Mouse (Mus musculus) intestine, postnatal 0 days (tissue): ENCODE results near the gene Flywch1. TPM values are rescaled to one million over a fixed set of nuclear protein-coding genes. Genes with fewer than 3 reads are reported as not detected.

Source experiments
- ATAC-seq: fragments of 200-750 bp; cut with Nextera tagmentation; 2 replicates; pipeline ENCODE4 v1.8.0; 2017; ENCODE audit warnings: mild to moderate bottlenecking, moderate TSS enrichment, moderate library complexity
- H3K27ac ChIP-seq: fragments of 300-500 bp; sonication (generic); 2 replicates; pipeline ENCODE4 v1.5.1; 2014; ENCODE audit warnings: mild to moderate bottlenecking, low read depth, low read length, moderate library complexity
- H3K27me3 ChIP-seq: fragments of 300-500 bp; sonication (generic); replicated peaks from 2 replicates; pipeline ENCODE4 v1.6.1; 2014; ENCODE audit warnings: low read length, mixed read lengths; ENCODE audit not compliant: control insufficient read depth, insufficient read depth
- H3K36me3 ChIP-seq: fragments of 300-500 bp; sonication (generic); 2 replicates; pipeline ENCODE4 v1.6.1; 2014; ENCODE audit warnings: mild to moderate bottlenecking, moderate library complexity; ENCODE audit not compliant: control insufficient read depth, insufficient read depth
- H3K4me1 ChIP-seq: fragments of 300-500 bp; sonication (generic); replicated peaks from 2 replicates; pipeline ENCODE4 v1.6.1; 2014; ENCODE audit warnings: antibody characterized with exemption, low read length, mixed read lengths; ENCODE audit not compliant: control insufficient read depth, insufficient read depth
- H3K4me2 ChIP-seq: fragments of 300-500 bp; sonication (generic); replicated peaks from 2 replicates; pipeline ENCODE4 v1.6.1; 2014; ENCODE audit warnings: low read depth, mild to moderate bottlenecking, moderate library complexity
- H3K4me3 ChIP-seq: fragments of 300-500 bp; sonication (generic); 2 replicates; pipeline ENCODE4 v1.5.1; 2014; ENCODE audit warnings: low read depth, low read length
- H3K9ac ChIP-seq: fragments of 300-500 bp; sonication (generic); 2 replicates; pipeline ENCODE4 v1.6.1; 2014; ENCODE audit warnings: mild to moderate bottlenecking, low read depth, low read length
- H3K9me3 ChIP-seq: fragments of 300-500 bp; sonication (generic); 2 replicates; pipeline ENCODE4 v1.6.1; 2016; ENCODE audit warnings: mixed run types; ENCODE audit not compliant: control insufficient read depth
- CTCF ChIP-seq: sonication (generic); IDR thresholded peaks from 2 replicates; pipeline ENCODE4 v1.5.1; 2016; ENCODE audit warnings: low read depth, mild to moderate bottlenecking, control low read depth, antibody characterized with exemption, moderate library complexity
- WGBS: fragments of 180-500 bp; shearing (Covaris S2); extraction: QIAGEN DNeasy Blood & Tissue Kit; methylation state at CpG from one replicate; pipeline ENCODE4 v1.1.7; 2014; 5-methylcytosine and 5-hydroxymethylcytosine counted together
- polyA plus RNA-seq: library from polyadenylated mRNA; unstranded; fragments of >200 nt; fragmentation: Nextera tagmentation; extraction: Ambion mirVana; gene quantifications from 2 replicates; pipeline ENCODE4 v1.2.1, GENCODE M21; 2015

The Flywch1 gene
- polyA plus RNA-seq, 1 experiment from 2014 or later, result 36.8 TPM

DNA sequence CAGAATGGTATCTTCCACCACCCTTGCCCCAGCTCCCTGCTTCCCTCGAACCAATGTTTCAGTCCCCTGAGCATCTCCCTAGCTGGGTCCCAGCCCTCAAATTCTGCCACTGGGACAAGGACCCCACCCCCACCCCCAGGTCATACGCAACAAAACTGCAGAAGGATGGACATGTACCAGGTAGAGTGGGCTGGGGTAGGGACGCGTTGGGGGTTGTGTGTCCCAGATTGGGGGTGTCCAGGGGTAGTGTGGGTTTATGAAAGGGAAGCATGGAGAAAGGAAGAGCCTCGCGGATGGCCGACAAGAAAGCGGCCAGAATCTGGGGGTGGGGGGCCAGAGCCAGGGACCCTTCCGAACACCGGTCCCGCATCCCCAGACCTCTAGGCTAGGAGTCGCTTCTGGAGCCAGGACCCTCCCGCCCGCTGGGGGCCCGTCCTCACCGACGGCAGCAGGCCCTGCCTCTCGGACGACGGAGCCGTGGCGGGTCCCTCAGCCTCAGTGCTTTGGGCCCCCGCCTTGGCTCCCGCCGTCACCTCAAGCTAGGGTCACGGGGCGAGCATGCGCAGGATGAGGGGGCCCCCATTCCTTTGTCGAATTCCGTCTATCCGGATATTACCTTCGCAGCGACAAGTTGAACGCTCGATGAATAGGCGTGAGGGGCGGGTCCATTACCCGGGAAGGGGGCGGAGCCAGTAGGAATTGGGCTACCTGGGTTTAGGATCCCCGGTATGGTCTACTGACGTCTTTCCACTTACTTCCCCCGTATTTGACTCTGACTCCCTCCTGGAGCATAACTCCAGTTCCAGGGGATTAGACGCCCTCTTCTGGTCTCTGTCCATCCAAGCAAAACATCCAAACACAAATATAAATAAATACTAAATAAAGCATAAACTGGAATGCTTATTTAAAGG is 14.4 kb upstream of the Flywch1 start, which contains the start of gene Flywch2:
Gene Flywch2, minus strand, starts transcription at position 521 of the 911 bp plus-strand sequence.
- peak within 1 kb of the TSS; percentile 95 for H3K4me2 ChIP-seq

DNA sequence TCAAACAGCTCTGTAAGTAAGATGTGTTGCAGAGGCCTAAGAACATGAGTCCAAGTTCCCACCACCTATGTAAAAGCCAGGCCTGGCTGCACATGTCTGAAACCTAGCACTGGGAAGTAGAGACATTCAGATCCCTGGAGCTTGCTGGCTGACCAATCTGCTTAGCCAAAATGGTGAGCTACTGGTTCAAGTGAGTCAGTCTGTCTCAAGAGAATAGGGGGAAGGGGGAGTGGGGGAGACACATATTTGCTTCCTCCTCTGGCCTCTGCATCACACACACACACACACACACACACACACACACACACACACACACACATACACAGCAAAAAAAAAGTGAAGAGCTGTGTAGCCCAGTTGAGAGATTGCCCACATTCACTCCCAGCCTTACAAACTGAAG is 11.9 kb upstream of the Flywch1 start:
- no peak for TF ChIP-seq CTCF
- H3K4me1 ChIP-seq, result no peaks in the 10 kb centered on the region
- no peaks in the 10 kb centered on the region for H3K27me3 ChIP-seq
- no peak for ATAC-seq
- no peaks in the 10 kb centered on the region for H3K9me3 ChIP-seq
- H3K9ac ChIP-seq, result no peak overlapping the region
- no peak overlapping the region for H3K27ac ChIP-seq
- no peak overlapping the region for H3K4me3 ChIP-seq
- no peak overlapping the region for H3K4me2 ChIP-seq
- no peaks in the 10 kb centered on the region for H3K36me3 ChIP-seq

More for the DNA sequence above, 14.4 kb upstream of the Flywch1 start, which contains the start of gene Flywch2:
- Histone ChIP-seq H3K9me3 (no peaks in the 10 kb centered on the region), H3K36me3 (no peaks in the 10 kb centered on the region), H3K9ac (peak within 1 kb of the TSS; percentile 46; the same call in 1 of the 2 replicates), H3K4me1 (peaks cover 5% of the 10 kb centered on the region; the same call in 1 of the 2 replicates), H3K4me3 (peak within 1 kb of the TSS; percentile 54), H3K27ac (no peak within 1 kb of the TSS; the same call in 1 of the 2 replicates), H3K27me3 (no peaks in the 10 kb centered on the region)
- peak; percentile 67 for ATAC-seq
- 2% methylated on average over 43 of the region's 43 CpGs for WGBS
- TF ChIP-seq CTCF, result peak; percentile 40

DNA sequence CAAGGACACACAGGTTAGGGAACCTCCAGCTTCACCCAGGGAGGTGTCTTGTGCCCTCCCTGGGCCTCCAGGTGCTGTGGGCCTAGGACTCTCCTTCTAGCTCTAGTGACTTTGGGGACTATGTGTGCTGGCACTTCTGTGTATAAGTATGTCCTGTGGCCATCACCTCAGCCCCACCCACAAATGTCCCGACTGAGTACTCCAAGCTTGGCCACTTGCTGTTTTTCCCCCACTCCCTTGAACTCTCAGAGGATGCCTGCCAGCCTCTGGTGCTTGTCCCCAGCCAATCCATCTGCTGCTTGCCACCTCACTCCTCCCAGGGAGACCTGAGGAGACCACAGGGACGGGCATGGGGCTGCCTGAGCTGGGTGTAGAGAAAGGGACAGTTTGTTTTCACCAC is 7.0 kb upstream of the Flywch1 start:
- Histone ChIP-seq H3K4me2 (no peak overlapping the region), H3K36me3 (no peaks in the 10 kb centered on the region), H3K9me3 (no peaks in the 10 kb centered on the region), H3K4me1 (no peaks in the 10 kb centered on the region), H3K4me3 (no peak overlapping the region), H3K27ac (no peak overlapping the region), H3K9ac (no peak overlapping the region), H3K27me3 (no peaks in the 10 kb centered on the region)
- no peak for ATAC-seq
- 42% methylated on average over 2 of the region's 2 CpGs for WGBS
- TF ChIP-seq CTCF, result no peak

DNA sequence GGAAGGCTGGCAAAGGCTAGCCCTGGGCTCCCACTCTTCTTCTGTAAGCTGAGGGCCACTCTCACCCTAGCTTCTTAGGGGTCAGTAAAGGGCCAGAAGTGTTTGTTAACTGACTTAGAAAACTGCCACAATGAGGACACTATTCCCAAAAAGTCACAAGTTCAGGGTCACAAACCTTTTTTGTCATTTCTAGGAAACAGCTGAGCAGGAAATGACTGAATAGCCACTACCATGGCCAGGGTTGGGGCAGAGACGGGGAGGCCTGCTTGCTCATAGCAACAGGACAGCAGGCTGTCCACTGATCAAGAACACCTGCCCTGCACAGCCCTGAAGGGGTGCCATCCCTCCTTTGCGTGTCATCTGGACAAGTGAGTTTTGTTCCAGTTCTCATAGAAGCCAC is 5.7 kb upstream of the Flywch1 start:
- WGBS, result 77% methylated on average over 2 of the region's 2 CpGs
- H3K9ac ChIP-seq, result no peak overlapping the region
- H3K4me3 ChIP-seq, result no peak overlapping the region
- no peak overlapping the region for H3K27ac ChIP-seq
- H3K36me3 ChIP-seq, result no peaks in the 10 kb centered on the region
- no peaks in the 10 kb centered on the region for H3K4me1 ChIP-seq
- no peaks in the 10 kb centered on the region for H3K9me3 ChIP-seq
- no peak for TF ChIP-seq CTCF
- no peak for ATAC-seq
- H3K27me3 ChIP-seq, result no peaks in the 10 kb centered on the region
- H3K4me2 ChIP-seq, result no peak overlapping the region

DNA sequence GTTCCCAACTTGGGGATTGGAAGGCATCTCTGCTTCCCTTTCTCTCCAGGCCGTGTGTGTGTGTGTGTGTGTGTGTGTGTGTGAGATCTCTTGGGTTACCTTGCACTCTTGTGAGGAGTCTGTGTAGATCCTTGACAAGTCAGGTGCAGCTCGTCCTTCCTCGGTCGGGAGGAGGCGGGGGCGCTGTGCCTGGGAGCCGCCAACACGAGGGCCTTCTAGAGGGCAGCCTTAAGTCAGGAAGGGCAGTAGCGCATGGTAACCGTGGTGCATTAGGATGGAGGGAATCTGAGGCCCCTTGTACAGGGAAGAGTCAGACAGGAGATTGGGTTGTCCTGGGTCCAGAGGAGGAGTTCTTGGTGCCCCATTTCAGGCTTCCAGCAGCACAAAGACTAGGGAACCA is 4.8 kb upstream of the Flywch1 start:
- no peak overlapping the region for H3K4me3 ChIP-seq
- H3K9me3 ChIP-seq, result no peaks in the 10 kb centered on the region
- no peak overlapping the region for H3K4me2 ChIP-seq
- no peaks in the 10 kb centered on the region for H3K4me1 ChIP-seq
- TF ChIP-seq CTCF, result no peak
- ATAC-seq, result no peak
- H3K36me3 ChIP-seq, result no peaks in the 10 kb centered on the region
- no peak overlapping the region for H3K27ac ChIP-seq
- H3K27me3 ChIP-seq, result no peaks in the 10 kb centered on the region
- no peak overlapping the region for H3K9ac ChIP-seq
- WGBS, result 84% methylated on average over 10 of the region's 10 CpGs

DNA sequence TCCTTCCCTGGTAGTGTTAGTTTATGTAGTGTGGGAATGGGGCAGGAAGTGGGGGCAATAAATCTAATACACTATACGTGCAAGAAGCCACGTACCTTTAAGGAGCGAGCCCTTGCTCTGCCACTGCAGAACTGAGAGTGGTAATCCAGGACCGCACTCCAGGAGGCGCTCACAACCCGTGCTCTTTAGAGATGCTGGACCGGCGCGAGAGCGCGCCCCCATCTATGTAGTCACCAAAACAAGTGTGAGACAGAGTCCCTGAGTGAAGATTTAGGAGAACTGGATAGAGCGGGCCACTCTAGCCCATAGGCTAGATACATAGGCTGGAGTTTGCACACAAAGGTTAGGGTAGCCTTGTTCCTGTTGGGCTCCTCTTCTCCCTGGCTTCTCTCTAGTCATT is 2.7 kb upstream of the Flywch1 start:
- Histone ChIP-seq H3K9me3 (no peaks in the 10 kb centered on the region), H3K36me3 (no peaks in the 10 kb centered on the region), H3K4me2 (no peak overlapping the region; the same call in 1 of the 2 replicates), H3K27ac (no peak overlapping the region), H3K27me3 (no peaks in the 10 kb centered on the region), H3K4me3 (no peak overlapping the region), H3K4me1 (no peaks in the 10 kb centered on the region), H3K9ac (no peak overlapping the region)
- TF ChIP-seq CTCF, result peak; percentile 92
- peak; percentile 40; the same call in 1 of the 2 replicates for ATAC-seq
- 4% methylated on average over 12 of the region's 12 CpGs for WGBS
